Mouse (Mus musculus) neural tube, embryonic 14.5 days (tissue): ENCODE measurements at regions not wholly inside any gene's neighbourhood (a gene's known extent, or its start where the extent isn't known, plus 50 kb on each side); places are given as distances from the start of the nearest gene placed in this dataset.

Experiments used
- ATAC-seq: fragments of 200-750 bp; cut with Nextera tagmentation; 2 replicates; pipeline ENCODE4 v1.8.0; 2017; ENCODE audit warnings: low read depth, mild to moderate bottlenecking, moderate TSS enrichment, moderate library complexity
- H3K27ac ChIP-seq: fragments of 300-500 bp; sonication (generic); 2 replicates; pipeline ENCODE4 v1.5.1; 2014; ENCODE audit warnings: low read depth, mild to moderate bottlenecking, control low read depth, low read length, moderate library complexity, mixed read lengths
- H3K27me3 ChIP-seq: fragments of 300-500 bp; sonication (generic); 2 replicates; pipeline ENCODE4 v1.6.1; 2014; ENCODE audit warnings: low read length; ENCODE audit not compliant: control insufficient read depth, insufficient read depth
- H3K36me3 ChIP-seq: fragments of 300-500 bp; sonication (generic); 2 replicates; pipeline ENCODE4 v1.6.1; 2014; ENCODE audit warnings: low read length, mixed read lengths; ENCODE audit not compliant: control insufficient read depth, insufficient read depth
- H3K4me1 ChIP-seq: fragments of 300-500 bp; sonication (generic); 2 replicates; pipeline ENCODE4 v1.6.1; 2014; ENCODE audit warnings: low read length; ENCODE audit not compliant: control insufficient read depth, insufficient read depth
- H3K4me2 ChIP-seq: fragments of 300-500 bp; sonication (generic); 2 replicates; pipeline ENCODE4 v1.6.1; 2014; ENCODE audit warnings: mild to moderate bottlenecking, low read depth, low read length, control low read depth
- H3K4me3 ChIP-seq: fragments of 300-500 bp; sonication (generic); 2 replicates; pipeline ENCODE4 v1.5.1; 2014; ENCODE audit warnings: low read depth, low read length, control low read depth, mixed read lengths
- H3K9ac ChIP-seq: fragments of 300-500 bp; sonication (generic); replicated peaks from 2 replicates; pipeline ENCODE4 v1.6.1; 2014; ENCODE audit warnings: low read depth, mild to moderate bottlenecking, control low read depth, low read length, mixed read lengths
- H3K9me3 ChIP-seq: fragments of 300-500 bp; sonication (generic); 2 replicates; pipeline ENCODE4 v1.6.1; 2016; ENCODE audit warnings: low read length; ENCODE audit not compliant: control insufficient read depth
- WGBS: fragments of 180-500 bp; shearing (Covaris S2); extraction: QIAGEN DNeasy Blood & Tissue Kit; methylation state at CpG from one replicate; pipeline ENCODE4 v1.1.7; 2014; 5-methylcytosine and 5-hydroxymethylcytosine counted together

DNA sequence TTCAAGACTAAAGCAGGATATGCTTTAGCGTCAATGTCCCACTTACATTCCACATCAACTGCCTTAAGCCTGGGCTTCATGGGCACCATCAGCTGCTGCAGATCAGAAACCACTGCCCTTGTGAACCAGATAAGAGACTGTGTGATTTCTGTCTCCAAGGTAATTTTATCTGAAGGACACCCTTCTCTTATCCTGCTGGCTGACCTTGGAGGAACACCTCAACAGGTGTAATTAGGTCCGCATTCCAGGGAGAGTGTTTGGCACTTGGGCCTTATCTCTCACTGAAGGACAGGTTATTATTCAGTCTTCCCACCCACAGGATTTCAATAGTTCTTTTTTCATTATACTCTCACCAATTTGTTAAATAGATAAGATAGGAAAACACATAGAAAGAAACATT, 583.1 kb upstream of the Kdm8 start:
- H3K27me3 ChIP-seq, result no peaks in the 10 kb centered on the region
- H3K4me1 ChIP-seq, result no peaks in the 10 kb centered on the region
- no peak for ATAC-seq
- no peak overlapping the region for H3K4me2 ChIP-seq
- no peak overlapping the region for H3K4me3 ChIP-seq
- H3K27ac ChIP-seq, result no peak overlapping the region
- H3K9me3 ChIP-seq, result no peaks in the 10 kb centered on the region
- H3K9ac ChIP-seq, result no peak overlapping the region
- no peaks in the 10 kb centered on the region for H3K36me3 ChIP-seq
- WGBS, result 95% methylated on average over 2 of the region's 2 CpGs

GRCm38 (mm10) chr7:124868133-124868603, 576.3 kb upstream of the Kdm8 start:
- peak; percentile 69; the same call in 1 of the 2 replicates for ATAC-seq
- no peaks in the 10 kb centered on the region for H3K9me3 ChIP-seq
- no peaks in the 10 kb centered on the region for H3K27me3 ChIP-seq
- H3K36me3 ChIP-seq, result no peaks in the 10 kb centered on the region
- no peak overlapping the region for H3K27ac ChIP-seq
- no peak overlapping the region for H3K4me3 ChIP-seq
- no peaks in the 10 kb centered on the region for H3K4me1 ChIP-seq
- WGBS, result 32% methylated on average over 6 of the region's 6 CpGs
- H3K9ac ChIP-seq, result no peak overlapping the region
- no peak overlapping the region for H3K4me2 ChIP-seq

DNA sequence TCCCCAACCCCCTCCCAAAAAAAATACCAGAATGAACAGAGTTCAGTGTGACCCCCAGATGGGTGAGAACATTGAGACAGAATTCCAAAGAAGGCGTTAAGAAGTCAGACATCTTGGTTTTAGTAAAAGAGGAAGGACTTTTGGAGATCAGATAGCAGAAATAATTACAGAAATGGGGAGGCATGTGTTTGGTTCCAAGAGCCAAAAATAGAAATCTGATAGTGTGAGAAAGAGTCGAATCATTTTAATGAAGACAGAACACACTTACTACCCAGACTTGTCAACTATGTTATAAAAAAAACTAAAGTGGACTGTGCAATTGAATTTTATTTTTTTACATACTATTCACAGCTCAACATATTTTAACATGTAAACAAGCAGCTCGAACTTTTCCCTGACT, 575.9 kb upstream of the Kdm8 start:
- no peak overlapping the region for H3K4me2 ChIP-seq
- 77% methylated on average over 3 of the region's 3 CpGs for WGBS
- H3K4me3 ChIP-seq, result no peak overlapping the region
- H3K27ac ChIP-seq, result no peak overlapping the region
- no peaks in the 10 kb centered on the region for H3K36me3 ChIP-seq
- H3K9ac ChIP-seq, result no peak overlapping the region
- no peaks in the 10 kb centered on the region for H3K4me1 ChIP-seq
- no peaks in the 10 kb centered on the region for H3K27me3 ChIP-seq
- H3K9me3 ChIP-seq, result no peaks in the 10 kb centered on the region
- no peak for ATAC-seq

- ATAC-seq, result no peak
- Histone ChIP-seq H3K4me1 (no peaks in the 10 kb centered on the region), H3K27ac (no peak overlapping the region), H3K4me2 (no peak overlapping the region), H3K27me3 (no peaks in the 10 kb centered on the region), H3K36me3 (no peaks in the 10 kb centered on the region), H3K9ac (no peak overlapping the region), H3K9me3 (no peaks in the 10 kb centered on the region), H3K4me3 (no peak overlapping the region)
- WGBS, result 92% methylated on average over 6 of the region's 6 CpGs
Observed at GRCm38 (mm10) chr7:124880771-124881170, 563.7 kb upstream of the Kdm8 start.

DNA sequence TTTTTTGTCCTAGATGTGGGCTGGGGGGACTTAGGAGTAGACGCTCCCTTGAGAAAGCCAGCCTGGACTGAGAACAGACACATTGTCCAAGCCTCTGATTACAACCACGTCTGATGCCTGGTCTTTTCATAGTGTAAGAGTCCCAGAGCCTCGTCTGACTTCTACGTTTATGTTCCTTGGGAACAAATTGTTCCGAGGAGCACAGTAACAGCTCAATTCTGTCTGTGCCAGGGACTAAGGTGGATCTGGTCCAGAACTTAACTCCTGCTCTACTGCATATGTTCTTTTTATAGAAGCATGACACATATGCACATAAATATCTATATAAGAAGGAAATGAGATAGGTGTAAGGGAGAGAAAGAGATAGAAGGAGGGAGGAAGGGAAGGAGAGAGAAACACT, 537.2 kb upstream of the Kdm8 start:
- Histone ChIP-seq H3K4me3 (no peak overlapping the region), H3K27me3 (no peaks in the 10 kb centered on the region), H3K4me2 (no peak overlapping the region), H3K27ac (no peak overlapping the region), H3K4me1 (no peaks in the 10 kb centered on the region), H3K9ac (no peak overlapping the region), H3K9me3 (no peaks in the 10 kb centered on the region), H3K36me3 (no peaks in the 10 kb centered on the region)
- no peak for ATAC-seq
- 69% methylated on average over 5 of the region's 5 CpGs for WGBS

- WGBS, result 55% methylated on average over 5 of the region's 5 CpGs
- H3K27ac ChIP-seq, result no peak overlapping the region
- no peaks in the 10 kb centered on the region for H3K9me3 ChIP-seq
- no peak for ATAC-seq
- no peak overlapping the region for H3K4me2 ChIP-seq
- H3K9ac ChIP-seq, result no peak overlapping the region
- no peaks in the 10 kb centered on the region for H3K27me3 ChIP-seq
- no peaks in the 10 kb centered on the region for H3K4me1 ChIP-seq
- H3K4me3 ChIP-seq, result no peak overlapping the region
- H3K36me3 ChIP-seq, result no peaks in the 10 kb centered on the region
Observed at GRCm38 (mm10) chr7:124907662-124908296, 536.7 kb upstream of the Kdm8 start.

DNA sequence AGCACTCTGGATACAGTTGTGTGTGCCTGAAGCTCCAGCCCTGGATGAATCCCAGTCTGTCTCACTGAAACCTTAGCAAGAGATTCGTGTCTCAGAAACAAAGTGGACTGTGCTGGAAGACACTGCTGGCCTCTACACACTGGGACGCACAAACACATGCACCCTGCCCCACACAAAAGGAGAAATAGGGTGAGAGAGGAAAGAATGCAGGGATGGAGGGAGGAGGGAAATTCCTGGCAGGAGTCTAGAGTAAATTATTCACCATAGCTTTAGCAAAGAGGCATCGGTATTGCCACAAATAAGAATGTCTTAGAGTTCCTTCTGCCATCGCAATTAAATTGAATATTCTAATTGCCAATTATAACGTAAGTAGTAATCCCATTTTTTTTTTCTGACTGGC, 530.4 kb upstream of the Kdm8 start:
- Histone ChIP-seq H3K4me2 (no peak overlapping the region), H3K4me1 (0 out of 2 replicates have a peak, but pooled peaks cover 3% of the 10 kb centered on the region), H3K9ac (no peak overlapping the region), H3K4me3 (no peak overlapping the region), H3K9me3 (no peaks in the 10 kb centered on the region), H3K36me3 (no peaks in the 10 kb centered on the region), H3K27me3 (no peaks in the 10 kb centered on the region), H3K27ac (no peak overlapping the region)
- 70% methylated on average over 5 of the region's 5 CpGs for WGBS
- no peak for ATAC-seq

DNA sequence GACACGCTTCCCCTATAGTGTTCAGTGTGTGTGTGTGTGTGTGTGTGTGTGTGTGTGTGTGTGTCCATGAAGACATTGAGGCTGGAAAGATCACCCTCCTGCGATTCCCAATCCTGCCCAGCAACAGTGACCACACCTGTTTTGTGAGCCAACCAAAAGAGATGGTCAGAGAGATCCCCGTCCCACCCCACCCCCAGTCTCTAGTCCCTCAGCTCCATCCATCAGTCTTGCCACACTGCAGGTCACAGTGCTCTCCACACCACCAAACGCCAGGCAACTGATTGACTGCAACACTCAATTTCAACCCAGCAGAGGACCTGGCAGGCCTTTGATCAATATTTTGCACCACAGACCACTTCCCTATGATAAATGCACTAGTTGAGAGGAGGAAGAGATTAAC, 530.0 kb upstream of the Kdm8 start:
- WGBS, result 71% methylated on average over 4 of the region's 4 CpGs
- ATAC-seq, result no peak
- no peaks in the 10 kb centered on the region for H3K9me3 ChIP-seq
- no peak overlapping the region for H3K4me2 ChIP-seq
- H3K27ac ChIP-seq, result no peak overlapping the region
- H3K4me1 ChIP-seq, result 0 out of 2 replicates have a peak, but pooled peaks cover 3% of the 10 kb centered on the region
- H3K36me3 ChIP-seq, result no peaks in the 10 kb centered on the region
- no peak overlapping the region for H3K9ac ChIP-seq
- no peaks in the 10 kb centered on the region for H3K27me3 ChIP-seq
- no peak overlapping the region for H3K4me3 ChIP-seq

DNA sequence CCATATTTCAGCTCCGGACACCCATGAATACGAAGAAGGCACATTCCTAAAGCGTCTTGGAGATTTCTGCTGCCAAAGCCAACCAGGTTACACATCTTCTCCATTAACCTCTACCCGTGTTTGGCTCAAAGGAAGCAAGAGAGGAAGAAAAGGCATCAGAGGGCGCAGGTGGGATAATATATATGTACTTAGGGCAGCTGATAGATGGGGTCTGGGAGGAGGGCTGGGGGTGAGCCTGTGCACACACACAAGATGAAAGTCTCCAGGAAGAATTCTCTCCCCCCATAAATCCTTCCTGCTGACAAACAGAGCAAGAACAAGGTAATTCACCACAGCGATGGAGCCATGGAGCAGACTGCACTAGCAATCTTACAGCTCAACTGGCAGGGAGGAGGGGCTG, 529.5 kb upstream of the Kdm8 start:
- no peaks in the 10 kb centered on the region for H3K9me3 ChIP-seq
- no peak overlapping the region for H3K4me3 ChIP-seq
- H3K9ac ChIP-seq, result no peak overlapping the region
- H3K36me3 ChIP-seq, result no peaks in the 10 kb centered on the region
- no peaks in the 10 kb centered on the region for H3K27me3 ChIP-seq
- 0 out of 2 replicates have a peak, but pooled peaks cover 3% of the 10 kb centered on the region for H3K4me1 ChIP-seq
- H3K4me2 ChIP-seq, result no peak overlapping the region
- H3K27ac ChIP-seq, result no peak overlapping the region
- ATAC-seq, result 0 out of 2 replicates have a peak, but pooled peaks have one; percentile 21
- WGBS, result 50% methylated on average over 6 of the region's 6 CpGs
